Mouse (Mus musculus) embryo, embryonic 11 days (tissue): ENCODE measurements at regions not wholly inside any gene's neighbourhood (a gene's known extent, or its start where the extent isn't known, plus 50 kb on each side); places are given as distances from the start of the nearest gene placed in this dataset.
A peak's percentile ranks its signal among the peaks of the same experiment; 100 is the strongest.

Experiments
- DNase-seq: peaks from one replicate; pipeline ENCODE4 v3.0.0-alpha.2; 2015

DNA sequence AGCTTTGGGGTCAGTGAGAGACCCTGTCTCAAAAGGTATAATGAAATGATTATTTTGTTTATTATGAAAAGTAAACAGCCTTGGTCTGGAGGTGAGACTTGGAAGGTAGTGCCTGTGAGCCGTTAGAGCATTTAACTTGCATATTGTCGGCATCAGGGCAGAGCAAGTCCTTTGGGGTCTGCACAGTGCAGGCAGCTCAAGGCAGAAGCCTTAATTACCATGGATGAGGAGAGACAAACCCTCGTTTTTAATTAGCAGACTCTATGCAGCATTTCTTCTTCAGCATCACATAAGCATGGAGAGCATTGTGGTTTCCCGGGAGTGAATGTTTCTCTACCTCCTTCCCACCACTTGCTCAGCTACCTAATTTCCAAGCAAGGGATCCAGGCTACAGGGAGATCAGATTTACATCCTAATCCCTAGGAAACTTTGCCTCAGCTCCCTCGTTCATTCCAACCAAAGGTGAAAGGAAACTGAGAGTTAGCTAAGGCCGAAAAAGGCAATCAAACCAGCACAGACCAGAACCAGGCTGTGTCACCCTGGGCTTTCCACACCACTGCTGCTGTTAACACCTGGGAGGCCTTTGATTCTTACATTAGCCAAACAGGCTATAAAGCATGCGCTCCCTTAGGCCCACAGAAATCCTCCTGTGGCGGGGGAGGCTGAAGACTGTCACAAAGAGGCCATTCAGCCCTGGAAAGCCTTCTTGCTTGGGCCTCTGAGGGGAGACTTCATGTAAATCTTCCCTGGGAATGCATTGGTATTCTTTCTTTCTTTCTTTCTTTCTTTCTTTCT is 120.9 kb upstream of the Trib2 start:
- DNase-seq, result peak; percentile 29

DNA sequence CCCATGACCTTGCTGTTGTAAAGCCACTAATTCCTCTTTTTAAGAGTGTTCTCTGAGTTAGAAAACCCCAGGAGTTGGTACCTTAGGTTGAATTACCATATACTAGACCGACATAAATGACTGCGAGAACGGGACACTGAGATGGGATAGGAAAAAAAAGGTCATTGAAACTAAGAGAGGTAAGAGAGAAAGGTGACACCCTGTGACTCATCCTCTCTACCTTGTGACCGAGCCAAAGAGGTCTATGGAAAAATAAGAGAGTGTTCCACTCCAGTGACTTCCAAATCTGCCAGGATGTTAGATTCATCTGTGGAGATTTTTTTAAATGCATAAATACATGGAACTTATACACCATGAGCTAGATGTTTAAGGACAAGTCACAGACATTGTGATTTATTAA is 115.3 kb upstream of the Trib2 start:
- no peak for DNase-seq

DNA sequence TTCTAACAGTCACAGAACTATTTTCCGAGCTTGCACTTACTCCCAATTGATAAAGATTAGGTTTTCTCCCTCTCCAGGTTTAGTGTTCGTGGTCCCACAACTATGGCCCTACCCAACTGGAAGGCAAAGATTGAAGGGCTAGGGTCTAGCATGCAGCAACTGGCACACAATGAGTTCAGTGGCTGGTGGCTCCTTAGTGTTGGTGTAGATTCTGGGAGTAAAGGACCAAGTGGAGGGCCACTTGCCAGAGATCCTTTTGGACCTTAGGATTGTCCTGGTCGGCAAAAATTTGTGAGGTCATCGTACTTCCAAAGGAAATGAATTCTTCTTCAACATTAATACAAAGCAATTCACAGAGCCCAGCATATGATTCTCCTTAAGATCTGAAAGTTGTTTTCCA is 114.8 kb upstream of the Trib2 start:
- no peak for DNase-seq

DNA sequence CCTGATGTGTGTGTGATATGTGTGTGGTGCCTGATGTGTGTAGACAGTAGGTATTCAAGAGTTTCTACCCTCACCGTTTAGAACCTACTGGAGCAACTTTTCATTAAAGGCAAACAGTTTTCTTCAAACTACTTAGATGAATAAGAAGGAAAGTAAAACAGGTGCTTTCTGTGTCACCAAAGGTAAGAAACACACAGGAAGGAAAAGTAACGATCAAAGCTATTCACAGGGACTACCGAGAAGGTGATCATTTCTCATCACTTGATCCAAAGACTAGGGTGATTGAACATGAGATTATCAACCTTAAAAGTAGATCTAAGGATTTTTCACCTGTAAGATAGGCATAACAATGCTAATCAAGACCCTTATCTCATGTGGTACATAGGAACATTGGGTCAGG is 113.4 kb upstream of the Trib2 start:
- no peak for DNase-seq

DNA sequence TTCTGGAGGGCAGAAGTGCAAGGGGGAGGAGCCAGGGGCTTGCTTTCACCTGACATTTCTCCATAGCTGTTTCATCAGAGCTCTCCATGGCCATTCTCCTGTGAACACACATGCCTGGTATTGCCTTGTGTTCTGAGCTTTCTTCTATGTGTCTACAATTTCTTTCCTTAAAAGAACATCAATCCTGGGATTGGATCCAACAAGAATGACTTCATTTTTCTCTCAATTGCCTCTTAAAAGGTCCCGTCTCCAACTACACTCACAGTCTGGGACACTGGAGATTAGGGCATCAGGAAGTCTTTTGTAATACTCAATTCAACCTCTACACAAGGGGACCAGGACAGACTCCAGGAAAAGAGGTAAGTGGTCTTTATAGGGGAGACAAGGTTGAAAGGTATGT is 112.8 kb upstream of the Trib2 start:
- DNase-seq, result no peak

DNA sequence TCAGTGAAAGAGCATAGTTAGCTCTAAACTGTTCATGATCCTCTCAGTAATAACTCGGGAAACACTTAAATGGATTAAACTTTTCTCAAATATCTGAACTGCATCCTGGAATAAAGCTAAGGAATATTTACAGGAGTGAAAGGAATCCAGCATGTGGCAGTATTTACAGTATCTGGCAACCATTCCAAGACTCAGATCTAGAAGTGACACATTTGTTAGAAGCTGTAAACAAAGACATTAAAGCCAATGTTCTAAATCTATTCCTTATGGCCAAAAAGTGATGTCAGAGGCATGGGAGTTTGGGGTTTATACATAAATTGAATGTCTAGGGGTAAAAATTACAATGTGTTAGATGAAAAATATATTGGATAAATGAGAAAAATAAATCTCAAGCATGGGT is 101.6 kb upstream of the Trib2 start:
- no peak for DNase-seq

DNA sequence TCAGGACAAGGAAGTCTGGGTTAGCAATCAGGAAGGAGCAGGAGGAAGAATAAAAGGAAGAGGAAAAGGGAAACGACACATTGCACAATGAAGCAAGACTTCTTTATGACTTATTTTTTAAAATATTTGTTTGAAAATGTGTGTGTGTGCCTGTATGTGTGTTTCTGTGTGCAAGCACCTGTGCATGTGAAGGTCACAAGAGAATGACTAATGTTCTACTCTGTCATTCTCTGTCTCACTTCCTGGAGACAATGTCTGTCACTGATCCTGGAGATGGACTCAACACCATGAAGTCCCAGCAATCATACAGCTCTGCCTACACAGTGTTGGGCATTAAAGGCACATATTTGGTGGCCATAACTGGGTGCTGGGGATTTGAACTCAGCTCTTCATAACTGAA is 96.2 kb upstream of the Trib2 start:
- no peak for DNase-seq

DNA sequence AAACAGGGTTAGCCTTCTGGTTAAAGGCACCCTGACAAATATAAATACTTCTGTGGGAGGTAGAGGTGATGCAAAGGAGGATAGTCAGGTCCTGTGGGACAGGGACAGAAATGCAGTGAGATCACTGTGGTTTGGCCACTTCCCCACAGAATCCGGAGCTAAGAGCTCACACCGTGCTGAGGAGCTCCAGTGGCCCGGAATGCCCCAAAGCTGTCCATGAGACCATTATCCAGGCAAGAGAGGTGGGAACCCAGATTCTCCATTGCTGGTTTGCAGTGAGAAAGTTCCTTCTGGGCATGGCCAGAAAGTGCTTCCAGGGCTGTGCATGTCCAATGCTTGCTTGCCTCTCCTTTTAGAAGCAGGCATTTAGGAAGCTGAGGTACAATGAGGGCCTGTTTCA is 95.8 kb upstream of the Trib2 start:
- no peak for DNase-seq

DNA sequence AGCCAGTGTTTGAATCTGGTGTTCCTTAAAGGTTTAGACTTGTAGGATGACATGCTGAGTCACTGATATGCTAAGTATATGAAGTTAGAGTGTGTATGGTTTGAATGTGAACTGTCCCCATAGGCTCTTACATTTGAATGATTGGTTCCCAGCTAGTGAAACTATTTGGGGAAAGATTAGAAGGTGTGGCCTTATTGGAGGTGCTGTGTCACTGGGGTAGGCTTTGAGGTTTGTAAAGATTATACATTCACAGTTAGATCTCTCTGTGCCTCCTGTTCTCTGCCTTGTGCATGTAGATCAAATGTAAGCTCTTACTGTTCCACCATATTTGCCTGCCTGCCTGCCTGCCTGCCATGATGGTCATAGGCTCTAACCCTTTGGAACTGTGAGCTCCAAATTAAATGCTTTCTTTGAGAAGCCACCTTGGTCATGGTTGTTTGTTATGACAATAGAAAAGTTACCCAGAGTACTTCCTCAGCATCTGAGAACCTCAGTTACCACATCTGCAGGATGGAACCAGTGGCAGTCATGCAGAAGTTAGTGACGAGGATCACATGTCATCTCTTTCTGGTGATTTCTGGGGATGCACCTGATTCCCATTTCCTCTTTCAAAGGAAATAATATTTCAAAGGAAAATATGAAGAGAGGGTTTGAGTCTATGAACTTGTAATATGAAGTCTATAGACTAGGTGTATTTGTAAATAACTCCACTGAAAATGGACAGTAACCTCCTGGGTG is 94.7 kb upstream of the Trib2 start:
- DNase-seq, result no peak

DNA sequence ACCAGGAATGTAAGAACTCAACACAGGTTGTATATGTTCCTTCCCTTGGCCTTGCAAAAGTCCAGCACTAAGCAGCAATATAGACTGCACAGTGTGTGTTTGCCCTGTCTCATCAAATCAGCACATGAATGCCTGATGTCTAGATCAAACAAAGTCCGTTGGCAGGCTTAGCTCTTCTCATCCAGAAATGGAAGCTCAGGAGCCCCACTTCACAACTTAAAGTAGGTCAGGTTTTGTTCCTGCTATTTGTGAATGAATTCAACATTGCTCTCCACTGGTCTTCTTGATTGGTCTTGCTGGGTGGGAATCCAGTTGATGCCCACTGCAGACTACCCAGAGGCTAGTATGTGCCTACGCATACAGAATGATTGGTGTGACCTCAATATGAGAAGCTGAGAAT is 80.8 kb upstream of the Trib2 start:
- DNase-seq, result no peak

DNA sequence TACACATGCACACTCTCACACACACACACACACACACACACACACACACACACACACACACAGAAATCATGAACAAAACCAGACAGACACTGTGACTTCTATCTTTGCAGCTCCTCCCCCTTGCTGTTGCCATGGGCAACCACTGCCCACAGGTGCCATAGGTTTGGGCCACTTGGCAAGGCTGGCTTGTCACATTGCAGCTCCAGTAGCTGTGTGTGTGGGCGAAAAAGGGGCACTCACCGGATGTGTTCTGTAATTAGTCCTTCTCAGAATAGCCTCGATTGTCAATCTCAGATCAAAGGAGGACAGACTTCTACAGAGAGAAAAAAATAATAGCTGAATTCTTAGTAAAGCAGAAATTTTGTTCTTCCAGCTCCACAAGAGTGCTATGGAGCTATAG is 79.8 kb upstream of the Trib2 start:
- DNase-seq, result no peak

DNA sequence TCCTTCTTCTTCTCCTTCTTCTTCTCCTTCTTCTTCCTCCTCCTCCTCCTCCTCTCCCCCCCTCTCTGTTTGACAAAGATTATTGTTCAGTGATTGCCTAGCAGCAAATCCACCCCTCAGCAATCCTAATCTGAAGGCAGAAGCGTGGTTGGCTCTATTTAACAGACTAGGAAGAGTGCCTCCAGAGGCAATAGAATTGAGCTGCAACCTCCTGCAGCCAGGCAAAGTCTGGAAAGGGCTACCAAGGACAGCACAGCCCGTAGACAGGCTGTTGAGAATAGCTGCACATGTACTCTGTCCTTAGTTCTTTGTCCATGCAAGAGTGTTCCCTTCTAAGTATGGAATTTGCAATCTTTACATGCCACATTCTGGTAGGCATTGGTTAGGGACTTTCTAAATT is 78.5 kb upstream of the Trib2 start:
- DNase-seq, result peak; percentile 16

DNA sequence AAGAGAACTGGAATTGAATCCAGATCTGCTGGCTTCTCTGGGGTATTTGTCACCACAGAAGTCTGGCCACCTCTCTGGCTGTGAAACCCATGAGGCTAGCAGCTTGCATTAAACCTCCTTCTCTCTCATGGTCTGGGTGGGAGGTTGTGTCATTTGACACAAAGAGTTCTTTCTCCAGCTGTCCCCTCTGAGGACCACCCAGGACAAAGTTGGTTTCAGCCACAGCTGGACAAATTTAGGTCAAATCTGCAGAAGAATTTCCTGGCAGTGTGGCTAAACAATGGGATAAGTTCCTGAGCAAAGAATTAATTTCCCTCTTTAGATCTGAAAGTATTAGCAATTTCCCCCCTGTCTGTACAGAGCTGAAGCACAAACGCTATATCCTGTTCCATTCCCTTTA is 73.9 kb upstream of the Trib2 start:
- peak; percentile 8 for DNase-seq

DNA sequence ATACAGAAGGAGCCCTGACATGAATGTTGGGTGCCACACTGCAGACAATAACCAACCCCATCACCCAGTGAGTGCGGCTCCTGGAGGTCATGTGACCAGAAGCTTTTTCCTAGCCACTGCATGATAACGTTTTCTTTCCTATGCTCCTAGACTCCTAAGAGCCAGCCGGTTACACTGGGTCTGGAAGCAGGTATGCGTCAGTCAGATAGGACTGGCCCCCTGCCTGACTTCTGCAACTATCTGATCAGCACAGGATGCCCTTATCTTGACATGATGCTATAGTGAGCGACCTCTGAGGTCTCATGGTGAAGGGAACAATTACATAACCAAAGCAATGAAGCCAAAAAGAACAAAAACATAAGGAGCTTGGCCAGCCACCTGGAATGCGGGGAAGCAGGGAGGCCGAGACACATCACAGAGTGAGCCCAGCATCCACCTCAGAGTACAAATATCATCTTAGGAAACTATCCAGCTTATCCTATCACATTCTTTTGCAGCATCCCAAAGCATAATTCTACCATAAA is 63.2 kb upstream of the Trib2 start:
- no peak for DNase-seq
